Mouse (Mus musculus): ENCODE results near the gene Gm20388. TPM values are rescaled to one million over a fixed set of nuclear protein-coding genes. Genes with fewer than 3 reads are reported as not detected.

The Gm20388 gene
- total RNA-seq, 1 experiment from 2014 or later, result 10.0 TPM

GRCm38 (mm10) chr8:121977819-121978590 lies 2067.4 kb downstream of the Gm20388 start:
- no peak for ATAC-seq (replicated peaks; ENCODE audit: insufficient number of reproducible peaks, low FRiP score, low TSS enrichment, poor library complexity, severe bottlenecking)

GRCm38 (mm10) chr8:121978670-121979069 lies 2068.0 kb downstream of the Gm20388 start:
- ATAC-seq (replicated peaks; ENCODE audit: insufficient number of reproducible peaks, low FRiP score, low TSS enrichment, poor library complexity, severe bottlenecking), result no peak

GRCm38 (mm10) chr8:121980792-121981519 lies 2070.3 kb downstream of the Gm20388 start:
- ATAC-seq (replicated peaks; ENCODE audit: insufficient number of reproducible peaks, low FRiP score, low TSS enrichment, poor library complexity, severe bottlenecking), result no peak

GRCm38 (mm10) chr8:121981520-121981895 lies 2070.9 kb downstream of the Gm20388 start:
- ATAC-seq (replicated peaks; ENCODE audit: insufficient number of reproducible peaks, low FRiP score, low TSS enrichment, poor library complexity, severe bottlenecking), result no peak

- ATAC-seq (replicated peaks; ENCODE audit: insufficient number of reproducible peaks, low FRiP score, low TSS enrichment, poor library complexity, severe bottlenecking), result no peak
Measured at GRCm38 (mm10) chr8:121985673-121986072, 2075.0 kb downstream of the Gm20388 start.

- ATAC-seq (replicated peaks; ENCODE audit: insufficient number of reproducible peaks, low FRiP score, low TSS enrichment, poor library complexity, severe bottlenecking), result no peak
Measured at GRCm38 (mm10) chr8:121987892-121988291, 2077.3 kb downstream of the Gm20388 start.

- ATAC-seq (replicated peaks; ENCODE audit: insufficient number of reproducible peaks, low FRiP score, low TSS enrichment, poor library complexity, severe bottlenecking), result no peak
Measured at GRCm38 (mm10) chr8:121990506-121991255, 2080.0 kb downstream of the Gm20388 start.

- no peak for ATAC-seq (replicated peaks; ENCODE audit: insufficient number of reproducible peaks, low FRiP score, low TSS enrichment, poor library complexity, severe bottlenecking)
Measured at GRCm38 (mm10) chr8:121991611-121992010, 2081.0 kb downstream of the Gm20388 start.

- ATAC-seq (replicated peaks; ENCODE audit: insufficient number of reproducible peaks, low FRiP score, low TSS enrichment, poor library complexity, severe bottlenecking), result no peak
Measured at GRCm38 (mm10) chr8:121992911-121993310, 2082.3 kb downstream of the Gm20388 start.

GRCm38 (mm10) chr8:121995112-121995511 lies 2084.5 kb downstream of the Gm20388 start:
- ATAC-seq (replicated peaks; ENCODE audit: insufficient number of reproducible peaks, low FRiP score, low TSS enrichment, poor library complexity, severe bottlenecking), result no peak

GRCm38 (mm10) chr8:121995895-121996294 lies 2085.3 kb downstream of the Gm20388 start:
- ATAC-seq (replicated peaks; ENCODE audit: insufficient number of reproducible peaks, low FRiP score, low TSS enrichment, poor library complexity, severe bottlenecking), result no peak

- no peak for ATAC-seq (replicated peaks; ENCODE audit: insufficient number of reproducible peaks, low FRiP score, low TSS enrichment, poor library complexity, severe bottlenecking)
Measured at GRCm38 (mm10) chr8:121998631-121999030, 2088.0 kb downstream of the Gm20388 start.

GRCm38 (mm10) chr8:121999211-121999610 lies 2088.6 kb downstream of the Gm20388 start:
- no peak for ATAC-seq (replicated peaks; ENCODE audit: insufficient number of reproducible peaks, low FRiP score, low TSS enrichment, poor library complexity, severe bottlenecking)

GRCm38 (mm10) chr8:122001339-122002115 lies 2090.9 kb downstream of the Gm20388 start:
- ATAC-seq (replicated peaks; ENCODE audit: insufficient number of reproducible peaks, low FRiP score, low TSS enrichment, poor library complexity, severe bottlenecking), result no peak

GRCm38 (mm10) chr8:122003646-122004045 lies 2093.0 kb downstream of the Gm20388 start:
- no peak for ATAC-seq (replicated peaks; ENCODE audit: insufficient number of reproducible peaks, low FRiP score, low TSS enrichment, poor library complexity, severe bottlenecking)

- ATAC-seq (replicated peaks; ENCODE audit: insufficient number of reproducible peaks, low FRiP score, low TSS enrichment, poor library complexity, severe bottlenecking), result no peak
Measured at GRCm38 (mm10) chr8:122004131-122004530, 2093.5 kb downstream of the Gm20388 start.

GRCm38 (mm10) chr8:122005422-122006204 lies 2095.0 kb downstream of the Gm20388 start:
- ATAC-seq (replicated peaks; ENCODE audit: insufficient number of reproducible peaks, low FRiP score, low TSS enrichment, poor library complexity, severe bottlenecking), result no peak

Measured in monocyte, adult 5-6 weeks (primary cell).